Mouse (Mus musculus) activated CD4-positive, CD25-positive, alpha-beta regulatory T cell, adult 4 months (primary cell): ENCODE data around the gene Kcnmb3. TPM values are rescaled to one million over a fixed set of nuclear protein-coding genes. Genes with fewer than 3 reads are reported as not detected.

Experiments
- ATAC-seq: one replicate; pipeline ENCODE4 v1.8.0; 2017
- polyA plus RNA-seq, 2 experiments: library from polyadenylated mRNA; unstranded; fragments of 100-300 nt; shearing (Covaris generic); gene quantifications; one replicate each; pipeline ENCODE4 v1.2.1; 2017

Gene Kcnmb3
- polyA plus RNA-seq, 2 experiments from 2014 or later, result 0.46 to 0.52 TPM

DNA sequence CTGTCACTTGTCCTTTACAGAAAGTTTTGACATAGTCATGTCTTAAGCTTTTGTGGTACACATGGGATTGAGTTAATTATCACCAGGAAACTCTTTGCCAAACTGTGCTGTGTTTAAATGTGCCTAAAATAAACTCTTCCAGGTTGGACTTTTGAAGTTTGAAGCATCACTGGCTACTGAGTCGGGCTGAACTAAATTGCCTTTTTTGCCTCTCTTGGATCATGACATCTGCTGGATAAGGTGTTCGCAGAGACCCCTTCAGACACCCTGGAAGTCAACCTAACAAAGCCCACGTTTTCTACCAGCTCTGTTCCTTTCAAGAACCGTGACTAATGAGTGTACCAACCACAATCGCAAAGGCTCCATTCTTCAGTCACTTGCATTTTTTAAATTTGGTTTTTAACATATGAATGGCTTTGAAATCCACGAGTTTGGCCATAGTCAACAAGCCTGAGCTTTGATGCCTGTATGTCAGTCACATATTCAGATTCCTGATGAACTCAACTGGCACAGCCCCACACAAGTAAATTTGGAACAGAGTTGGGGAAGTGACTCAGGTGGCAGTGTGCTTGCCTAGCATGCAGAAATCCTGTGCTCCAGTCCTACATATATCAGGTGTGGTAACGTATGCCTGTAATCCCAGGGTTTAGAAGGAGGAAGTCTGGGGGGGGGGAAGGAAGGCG is 3.2 kb upstream of the Kcnmb3 start:
- ATAC-seq, result no peak

DNA sequence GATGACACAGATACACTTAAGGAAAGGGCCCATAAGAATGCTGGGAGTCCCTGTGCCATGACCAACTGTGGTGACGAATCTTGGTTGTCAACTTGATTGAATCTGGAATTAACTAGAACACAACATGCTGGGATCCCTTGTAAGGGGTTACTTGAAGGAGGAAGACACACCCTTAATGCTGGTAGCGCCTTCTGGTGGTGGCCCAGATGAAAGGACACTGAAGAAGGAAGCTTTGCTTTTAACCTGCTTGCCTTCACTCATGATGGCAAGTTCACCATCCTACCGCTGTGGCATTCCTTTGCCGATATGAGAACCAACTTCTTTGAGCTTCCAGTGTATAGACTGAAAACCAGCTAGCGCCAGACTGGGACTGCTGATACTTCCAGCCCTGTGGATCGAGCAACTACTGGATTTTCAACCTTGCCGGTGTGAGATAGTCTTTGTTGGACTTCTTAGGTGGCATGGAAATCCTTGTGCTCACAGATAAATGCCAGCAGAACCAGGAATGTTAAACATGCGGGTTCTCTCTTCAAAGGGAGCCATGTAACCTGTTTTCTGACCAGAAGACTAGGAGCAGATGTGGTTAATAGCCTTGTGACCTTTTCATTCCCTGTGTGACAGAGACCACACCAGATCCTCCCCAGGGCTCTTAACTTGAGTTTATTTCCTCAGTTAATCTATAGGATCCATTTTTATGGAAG is 2.5 kb upstream of the Kcnmb3 start:
- no peak for ATAC-seq

DNA sequence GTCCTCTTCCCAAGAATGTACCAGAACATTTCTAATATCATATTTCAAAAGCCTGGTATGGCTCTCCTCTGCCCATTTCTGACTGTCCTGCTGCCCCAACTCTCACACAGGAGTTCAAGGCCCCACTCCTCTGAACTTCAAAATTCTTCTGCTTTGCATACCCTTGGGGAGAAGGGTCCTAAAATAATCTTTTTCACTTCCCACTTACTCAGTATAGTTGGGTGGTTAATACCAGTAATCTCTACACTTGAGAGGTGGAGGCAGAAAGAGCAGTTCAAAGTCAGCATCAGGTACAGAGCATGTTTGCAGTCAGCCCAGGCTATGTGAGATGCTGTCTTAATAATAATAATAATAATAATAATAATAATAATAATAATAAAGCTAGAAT is 1.1 kb downstream of the Kcnmb3 start:
- ATAC-seq, result no peak

DNA sequence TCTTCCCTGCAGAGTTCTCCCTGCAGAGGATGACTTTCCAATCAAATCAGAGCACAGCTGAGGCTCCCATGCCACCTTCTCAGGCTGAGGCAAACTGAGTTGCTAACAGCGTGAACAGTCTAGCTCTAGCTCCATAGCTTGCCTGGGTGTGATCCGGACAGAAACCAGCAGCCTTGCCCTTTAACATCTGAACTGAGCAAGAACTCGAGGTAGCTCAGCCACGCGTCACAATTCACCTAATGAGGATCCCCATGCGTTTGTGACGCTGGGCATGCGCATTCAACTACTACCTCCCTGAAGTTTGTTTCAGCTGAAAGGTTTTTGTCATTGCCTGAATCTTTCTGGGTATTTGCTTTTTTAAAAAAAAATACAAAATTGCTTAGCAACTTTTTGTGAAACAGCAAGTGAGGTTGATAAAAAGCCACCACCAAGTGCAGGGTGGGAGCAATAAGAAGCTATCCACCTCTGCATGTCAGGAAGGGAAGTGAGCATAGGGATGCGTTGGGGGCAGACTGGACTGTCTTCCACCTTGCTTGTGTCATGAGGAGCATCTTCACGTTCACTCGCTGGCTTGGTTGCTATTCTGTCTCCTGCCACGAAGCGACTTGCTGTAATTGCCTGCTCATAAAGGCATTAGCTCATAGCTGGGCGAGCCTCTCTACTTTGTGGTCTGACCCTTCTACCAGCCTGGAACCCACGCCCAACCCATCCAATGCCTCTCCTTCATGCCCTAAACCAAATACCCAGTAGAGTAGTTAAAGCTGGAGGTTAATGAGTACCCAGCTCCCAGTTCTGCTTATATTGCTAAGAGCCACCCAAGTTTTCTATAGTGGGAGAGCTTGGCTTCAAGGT is 1.7 kb downstream of the Kcnmb3 start:
- no peak for ATAC-seq

DNA sequence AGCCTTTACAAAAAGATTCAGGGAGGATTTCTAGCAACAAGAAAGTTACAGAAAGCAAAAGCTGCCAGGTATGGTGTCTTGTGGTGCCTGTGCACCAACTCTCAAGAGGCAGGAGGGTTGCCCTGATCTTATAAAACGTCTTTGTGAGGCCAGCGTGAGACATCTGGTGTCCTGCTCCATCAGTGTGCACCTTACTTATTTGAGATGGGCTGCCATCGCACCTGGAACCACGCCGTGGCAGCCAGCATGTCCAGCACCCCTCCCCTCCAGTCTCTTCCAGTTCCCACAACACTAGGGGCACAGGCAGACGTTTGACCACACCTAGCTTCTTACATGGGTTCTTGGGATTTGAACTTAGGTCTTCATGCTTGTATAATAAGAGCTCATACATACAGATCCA is 3.9 kb downstream of the Kcnmb3 start:
- ATAC-seq, result no peak

DNA sequence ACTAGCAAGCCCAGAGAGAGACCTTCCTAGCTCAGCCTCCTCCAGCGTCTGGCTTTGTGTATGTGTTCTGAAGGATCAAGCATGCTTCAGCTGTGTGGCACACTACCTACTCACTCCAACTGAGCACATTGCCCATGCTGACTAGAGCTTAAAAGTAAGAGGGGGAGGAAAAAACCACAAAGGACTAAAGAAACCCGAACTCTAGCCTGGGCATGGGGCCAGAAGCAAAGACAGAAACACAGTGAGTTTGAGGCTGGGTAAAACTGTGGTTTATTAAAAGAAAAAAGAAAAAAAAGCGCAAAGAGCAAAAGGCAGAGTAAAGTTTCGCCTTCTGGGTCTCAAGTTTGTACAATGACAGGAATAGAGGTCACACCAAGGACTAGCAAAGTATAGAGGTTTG is 5.5 kb downstream of the Kcnmb3 start:
- ATAC-seq, result no peak

DNA sequence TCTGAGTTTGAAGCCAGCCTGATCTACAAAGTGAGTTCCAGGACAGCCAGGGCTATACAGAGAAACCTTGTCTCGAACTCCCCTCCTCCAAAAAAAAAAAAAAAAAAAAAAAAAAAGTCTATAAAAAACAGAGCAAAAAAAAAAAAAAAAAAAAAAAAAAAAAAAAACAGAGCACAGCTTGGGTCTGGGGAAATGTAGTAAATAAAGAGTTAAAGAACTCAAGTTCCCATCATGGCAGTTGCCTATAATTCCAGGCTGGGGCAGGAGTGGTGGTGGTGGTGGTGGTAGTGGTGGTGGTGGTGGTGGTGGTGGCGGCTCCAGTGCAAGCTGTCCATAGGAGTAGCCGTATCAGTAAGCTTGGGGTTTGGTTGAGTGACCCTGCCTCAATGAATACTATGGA is 9.0 kb downstream of the Kcnmb3 start:
- ATAC-seq, result no peak

DNA sequence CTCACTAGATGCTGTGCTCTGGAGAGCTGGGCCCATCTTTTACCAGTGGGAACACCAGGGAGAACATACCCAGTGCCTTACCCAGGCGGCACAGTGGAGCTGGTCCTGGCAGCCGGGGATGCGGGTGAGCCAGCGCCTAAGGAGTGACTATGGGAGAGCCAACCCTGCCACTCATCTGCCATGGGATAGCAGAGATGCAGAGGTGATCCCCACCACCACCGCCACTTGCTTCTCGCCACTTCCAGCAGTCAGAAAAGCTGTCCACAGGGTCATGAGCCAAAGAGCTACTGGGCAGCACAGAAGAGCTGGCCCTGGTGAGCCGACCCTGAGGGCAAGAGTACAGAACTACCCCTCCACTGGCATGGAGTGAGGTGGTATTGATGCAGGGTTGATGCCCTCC is 12.1 kb downstream of the Kcnmb3 start:
- no peak for ATAC-seq

DNA sequence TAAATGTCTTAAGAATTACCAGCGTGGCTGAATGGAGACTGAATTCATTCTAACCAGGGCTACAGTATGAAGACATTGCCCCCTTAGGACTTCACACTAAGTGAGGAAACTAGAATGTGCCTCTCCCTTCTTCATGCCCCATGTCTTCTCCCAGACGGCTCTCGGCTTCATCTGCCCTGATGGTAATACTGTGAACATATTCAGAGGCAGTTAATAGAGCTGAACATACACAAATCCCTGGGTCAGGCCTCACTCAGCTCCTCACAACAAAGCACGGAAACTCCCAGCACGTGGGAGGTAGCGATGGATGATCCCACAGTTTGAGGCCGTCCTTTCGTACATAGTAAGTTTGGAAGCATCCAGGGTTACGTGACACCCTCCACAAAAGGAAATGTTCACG is 18.8 kb downstream of the Kcnmb3 start:
- no peak for ATAC-seq

DNA sequence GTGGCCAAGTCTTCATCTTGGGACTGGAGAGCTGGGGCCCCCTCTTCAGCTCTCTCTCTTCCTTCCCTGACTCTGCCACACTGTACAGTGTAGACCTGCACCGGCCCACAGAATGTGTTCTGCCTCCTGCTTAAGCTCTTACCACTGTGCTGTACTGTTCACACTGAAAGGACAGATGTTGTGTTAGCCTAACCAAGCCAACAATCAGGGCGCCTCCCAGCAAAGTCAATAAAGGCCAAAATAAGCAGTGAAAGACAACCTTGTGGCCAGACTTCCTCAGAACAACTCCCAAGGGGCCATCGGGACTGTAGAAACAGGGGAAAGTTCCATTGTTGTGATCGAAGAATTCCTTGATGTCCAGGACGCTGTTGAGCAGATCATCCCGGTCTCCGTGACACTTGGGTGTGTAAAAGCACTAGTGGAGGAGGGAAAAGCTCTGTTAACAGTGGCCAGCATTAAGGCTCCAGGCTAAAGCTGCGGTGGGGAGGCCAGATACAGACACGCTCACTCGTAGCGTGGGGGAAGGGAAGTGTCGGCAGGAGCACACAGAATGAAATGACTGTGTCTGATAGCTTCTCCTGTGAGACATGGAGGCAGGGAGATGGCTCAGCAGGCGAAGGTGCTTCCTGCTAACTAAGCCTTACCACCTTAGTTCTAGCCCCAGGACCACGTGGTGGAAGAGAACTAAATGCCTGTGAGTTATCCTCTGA is 19.7 kb downstream of the Kcnmb3 start:
- no peak for ATAC-seq

DNA sequence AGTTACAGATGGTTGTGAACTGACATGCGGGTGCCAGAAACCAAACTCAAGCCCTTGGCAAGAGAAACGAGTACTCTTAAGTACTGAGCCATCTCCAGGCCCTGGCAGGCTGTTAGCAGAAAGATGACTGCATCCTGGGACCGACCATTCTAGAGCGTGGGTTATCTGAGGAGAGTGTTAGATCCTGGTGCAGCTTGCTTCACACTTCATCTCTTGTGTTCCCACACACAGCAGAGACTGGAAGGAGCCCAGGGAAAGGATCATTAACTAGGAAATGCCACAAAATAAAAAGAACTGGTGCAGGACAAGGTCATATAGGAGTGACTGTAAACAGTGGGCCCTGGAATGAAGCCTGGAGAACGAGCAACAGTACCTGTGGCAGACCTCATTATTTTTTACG is 20.9 kb downstream of the Kcnmb3 start:
- ATAC-seq, result no peak

DNA sequence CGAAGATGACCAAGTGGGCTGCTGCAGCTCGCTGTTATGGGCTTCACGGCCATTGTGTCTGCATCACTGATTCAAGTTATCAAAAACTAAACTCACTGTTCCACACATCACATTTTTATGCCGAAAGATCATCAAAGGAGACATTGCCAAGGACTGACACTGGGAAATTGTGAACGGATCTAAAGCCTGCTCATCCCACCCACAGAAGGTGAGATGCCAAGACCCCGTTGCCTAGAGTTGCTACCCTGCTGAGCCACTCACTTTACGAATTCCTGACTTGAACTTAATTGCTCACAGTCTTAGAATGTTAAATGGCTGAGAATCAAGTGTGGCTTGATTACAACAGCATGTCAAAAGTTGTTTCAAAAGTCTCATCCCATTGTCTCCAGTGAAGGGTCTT is 21.6 kb downstream of the Kcnmb3 start:
- ATAC-seq, result no peak

DNA sequence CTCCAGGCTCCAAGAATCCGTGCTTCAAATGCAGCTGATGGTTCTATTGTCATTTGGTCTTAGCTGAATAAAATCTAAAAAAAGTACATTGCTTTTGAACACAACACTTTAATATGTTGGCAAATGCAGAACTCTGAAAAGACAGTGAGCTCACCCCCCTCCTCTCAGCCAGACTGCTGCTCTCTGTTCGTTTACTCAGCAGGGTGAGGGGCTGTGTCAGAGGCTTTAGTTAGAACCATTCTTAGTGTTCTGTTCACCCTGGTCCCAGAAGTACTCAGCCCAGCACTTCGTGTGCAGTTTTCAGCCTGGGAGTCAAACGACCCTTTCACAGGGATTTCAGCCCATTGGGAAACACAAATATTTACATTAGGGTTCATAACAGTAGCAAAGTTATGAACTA is 23.6 kb downstream of the Kcnmb3 start:
- ATAC-seq, result no peak

DNA sequence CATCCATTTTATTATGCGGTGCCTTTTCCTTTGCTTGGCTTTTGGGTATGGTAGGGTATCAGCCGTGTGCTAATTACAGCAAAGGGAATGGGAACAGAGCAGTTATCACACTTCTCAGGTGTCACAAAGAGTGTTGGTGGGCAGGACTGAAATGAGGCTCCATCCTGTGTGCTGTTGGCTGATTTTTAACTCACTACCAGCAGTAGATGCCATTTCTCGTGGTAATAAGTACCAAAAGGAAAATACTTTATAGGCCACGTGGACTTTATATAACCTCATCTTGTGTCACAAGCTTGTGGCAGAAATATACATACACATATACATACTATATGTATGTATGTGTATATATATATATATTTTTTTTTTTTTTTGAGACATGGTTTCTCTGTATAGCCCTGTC is 24.7 kb downstream of the Kcnmb3 start:
- ATAC-seq, result no peak

DNA sequence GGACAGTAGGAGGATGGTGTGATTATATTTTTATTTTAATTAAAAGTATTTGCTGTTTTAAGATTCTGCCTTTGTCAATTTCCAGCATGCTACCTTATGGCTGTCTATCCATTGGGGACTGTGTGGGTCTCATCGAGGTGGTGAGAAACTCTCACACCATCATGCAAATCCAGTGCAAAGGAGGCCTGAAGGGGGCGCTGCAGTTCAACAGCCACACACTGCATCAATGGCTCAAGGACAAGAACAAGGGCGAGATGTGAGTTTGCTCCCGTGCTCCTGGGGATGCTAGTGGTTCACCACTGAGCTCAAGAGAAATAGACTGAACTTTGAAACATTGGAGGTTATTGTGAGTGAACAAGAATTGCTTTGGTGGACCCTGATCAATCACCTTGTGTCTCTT is 32.3 kb downstream of the Kcnmb3 start:
- no peak for ATAC-seq

DNA sequence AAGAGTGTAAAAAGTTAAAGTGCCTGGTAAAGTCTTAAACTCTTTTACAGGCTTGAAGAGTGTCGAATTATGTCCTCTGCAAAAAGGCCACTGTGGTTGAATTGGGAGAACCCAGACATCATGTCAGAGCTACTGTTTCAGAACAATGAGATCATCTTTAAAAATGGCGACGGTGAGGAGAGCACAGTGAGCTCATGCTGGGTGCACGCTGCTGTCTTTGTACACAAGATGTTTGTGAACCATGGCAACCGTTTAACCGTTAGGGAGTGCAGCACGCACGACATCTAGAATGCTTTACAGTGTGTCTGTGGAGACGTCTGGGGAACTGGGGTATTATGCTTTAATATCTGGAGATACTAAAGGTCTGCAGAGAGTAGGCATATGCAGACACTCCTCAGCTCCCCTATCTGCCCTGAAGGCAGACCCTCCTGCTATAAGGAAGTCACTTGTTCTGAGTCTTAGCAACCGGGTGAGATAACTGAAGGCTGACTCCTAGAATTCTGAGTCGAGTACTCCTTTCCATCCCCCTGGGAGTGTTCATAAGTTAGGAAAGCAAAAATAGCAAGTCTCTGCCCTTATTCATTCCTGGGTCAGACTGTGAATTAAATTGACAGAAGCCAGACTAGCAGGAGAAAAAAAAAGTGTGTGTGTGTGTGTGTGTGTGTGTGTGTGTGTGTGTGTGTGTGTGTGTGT is 37.6 kb downstream of the Kcnmb3 start:
- ATAC-seq, result no peak

DNA sequence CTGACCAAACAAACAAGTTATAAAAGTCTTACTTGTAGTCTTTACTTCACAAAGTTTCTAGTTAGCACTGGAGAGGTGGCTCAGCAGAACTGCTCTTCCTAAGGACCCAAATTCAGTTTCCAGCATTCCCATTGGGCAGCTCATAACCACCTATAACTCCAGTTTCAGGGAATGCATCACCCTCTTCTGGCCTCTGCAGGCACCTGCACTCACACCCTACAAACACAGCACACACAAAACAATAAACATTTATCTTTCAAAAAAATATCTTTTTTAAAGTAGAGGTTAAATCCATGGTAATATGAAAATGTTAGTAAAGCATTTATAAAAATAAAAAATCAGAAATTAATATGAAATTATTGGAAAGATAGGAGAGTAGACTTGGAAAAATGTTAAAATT is 50.3 kb downstream of the Kcnmb3 start:
- no peak for ATAC-seq

DNA sequence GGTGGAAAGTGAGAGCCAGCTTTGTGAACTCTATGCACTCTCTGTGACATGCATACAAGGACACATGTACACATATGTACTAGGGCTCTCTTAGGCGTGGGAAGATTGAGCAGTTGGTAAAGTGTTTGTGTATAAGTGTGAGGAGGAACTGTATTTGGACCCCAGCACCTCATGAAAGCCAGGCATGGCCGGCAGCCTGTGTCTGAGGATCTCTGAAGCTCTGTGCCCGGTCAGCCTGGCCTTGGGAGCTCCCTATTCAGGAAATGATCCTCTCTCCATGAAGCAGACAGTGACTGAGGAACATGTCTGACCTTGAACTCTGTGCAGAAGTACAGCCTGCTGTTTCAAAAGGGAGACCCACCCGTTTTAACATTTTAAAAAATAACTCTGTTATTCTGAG is 53.3 kb downstream of the Kcnmb3 start:
- ATAC-seq, result no peak

DNA sequence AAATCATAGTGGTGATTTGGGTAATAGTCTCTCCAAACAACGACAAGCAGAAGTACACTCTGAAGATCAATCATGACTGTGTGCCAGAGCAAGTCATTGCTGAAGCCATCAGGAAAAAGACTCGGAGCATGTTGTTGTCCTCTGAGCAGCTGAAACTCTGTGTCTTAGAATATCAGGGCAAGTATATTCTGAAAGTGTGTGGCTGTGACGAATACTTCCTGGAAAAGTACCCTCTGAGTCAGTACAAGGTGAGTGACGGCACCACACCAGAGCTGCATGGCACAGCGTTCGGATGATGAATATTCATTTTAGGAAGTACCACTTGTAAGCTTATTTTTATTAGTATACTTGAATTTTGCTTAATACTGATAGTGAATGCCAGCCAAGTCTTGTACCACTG is 54.2 kb downstream of the Kcnmb3 start:
- peak; percentile 87 for ATAC-seq

DNA sequence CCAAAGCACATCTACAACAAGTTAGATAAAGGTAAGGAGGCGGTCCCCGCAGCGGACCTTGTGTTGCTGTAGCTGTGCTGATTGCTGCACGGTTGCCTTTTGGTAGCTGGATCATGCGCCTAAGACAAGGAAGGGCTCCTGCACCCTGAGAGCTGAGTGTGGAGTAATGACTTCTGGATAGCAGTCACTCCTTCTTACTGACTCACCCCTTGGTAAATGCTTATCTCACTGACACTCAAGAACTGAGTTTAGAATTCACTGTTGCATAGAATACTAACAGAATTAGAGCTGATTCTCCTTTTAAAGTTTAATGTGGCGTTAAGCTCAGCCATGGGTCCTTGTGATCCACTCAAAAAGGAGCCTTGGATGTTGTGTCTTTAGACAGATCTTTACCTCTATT is 54.7 kb downstream of the Kcnmb3 start:
- no peak for ATAC-seq

DNA sequence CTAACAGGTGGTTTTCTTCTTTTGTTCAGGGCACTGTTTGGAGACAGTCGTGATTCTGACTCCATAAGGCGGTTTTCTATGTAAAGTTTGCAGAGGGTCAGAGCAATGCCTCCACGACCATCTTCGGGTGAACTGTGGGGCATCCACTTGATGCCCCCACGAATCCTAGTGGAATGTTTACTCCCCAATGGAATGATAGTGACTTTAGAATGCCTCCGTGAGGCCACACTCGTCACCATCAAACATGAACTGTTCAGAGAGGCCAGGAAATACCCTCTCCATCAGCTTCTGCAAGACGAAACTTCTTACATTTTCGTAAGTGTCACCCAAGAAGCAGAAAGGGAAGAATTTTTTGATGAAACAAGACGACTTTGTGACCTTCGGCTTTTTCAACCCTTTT is 55.9 kb downstream of the Kcnmb3 start:
- no peak for ATAC-seq

DNA sequence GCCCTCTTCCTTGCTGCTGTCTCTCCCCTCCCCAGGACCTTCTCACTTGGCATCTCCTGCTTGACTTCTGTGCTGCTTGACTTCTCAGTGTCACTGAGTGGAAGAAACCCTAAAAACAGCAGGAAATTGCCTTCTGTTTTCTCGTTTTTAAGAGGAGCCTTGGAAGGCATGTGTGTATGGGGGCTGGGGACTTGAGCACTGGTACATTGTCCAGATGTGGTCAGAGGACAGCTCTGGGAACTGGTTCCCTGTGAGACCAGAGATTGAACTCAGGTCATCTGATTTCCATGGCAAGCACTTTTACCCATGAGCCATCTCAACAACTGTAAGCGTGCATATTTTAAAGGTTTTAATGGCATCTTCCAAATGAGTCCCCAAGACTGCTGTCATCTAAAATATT is 58.0 kb downstream of the Kcnmb3 start:
- no peak for ATAC-seq

DNA sequence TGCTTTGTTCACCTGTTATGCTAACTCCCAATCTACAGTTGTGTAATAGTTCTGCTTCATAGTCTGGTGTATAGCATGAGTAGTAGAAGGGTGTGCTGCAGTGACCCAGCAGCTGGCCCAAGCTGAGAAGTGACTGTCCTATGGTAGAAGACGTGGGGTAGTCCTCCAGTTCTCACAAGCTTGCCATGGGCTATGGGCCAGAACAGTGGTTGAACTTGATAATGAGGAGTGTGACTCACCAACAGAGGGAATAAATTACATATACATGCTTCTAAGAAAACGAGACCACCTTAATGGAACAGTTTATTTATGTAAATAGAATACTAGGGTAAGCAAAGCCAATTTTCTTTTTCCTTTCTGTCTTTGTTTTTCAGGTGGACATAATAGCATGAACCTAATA is 61.6 kb downstream of the Kcnmb3 start:
- ATAC-seq, result no peak
